Mouse (Mus musculus): ENCODE measurements around the gene Cpa1.

DNA sequence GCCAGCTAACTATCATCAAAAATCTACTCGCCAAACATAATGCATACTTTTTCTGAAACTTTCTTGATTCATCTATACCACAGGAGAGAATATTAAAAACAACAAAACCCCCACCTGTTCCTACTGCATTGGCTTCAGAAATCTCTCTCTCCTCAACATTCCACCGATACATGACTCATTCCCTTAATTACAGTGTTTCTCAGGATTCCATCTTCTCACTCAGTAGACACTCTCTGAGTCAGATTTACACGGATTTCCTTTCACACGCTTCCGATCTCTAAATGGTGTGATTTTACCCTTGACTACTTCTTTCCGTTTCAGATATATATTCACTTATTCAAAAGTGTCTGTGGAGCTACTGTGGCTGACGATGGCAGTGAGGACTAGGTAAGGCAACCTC lies 48.2 kb downstream of the Cpa1 start:
- TF ChIP-seq MAFK (IDR thresholded peaks at IDR 0.05; ENCODE audit: insufficient read depth, low read depth, low read length) (no peak), HCFC1 (IDR thresholded peaks at IDR 0.05; ENCODE audit: borderline replicate concordance, insufficient read depth, low read length) (no peak), ZNF384 (IDR thresholded peaks at IDR 0.05; ENCODE audit: low read depth, low read length) (no peak)

Measured in ES-E14 (cell line).